In genomic region chr16:94148139-94148538, GRCm38 (mm10) we compare ENCODE assay signal across 8 mouse cellular contexts.
A peak's percentile ranks its signal among the peaks of the same experiment; 100 is the strongest.
DNase-seq lines count a peak whose midpoint lies in the region; ATAC-seq and TF ChIP-seq lines count a peak whose summit lies in the region.

No protein-coding gene starts in this region.

- TF ChIP-seq CTCF in lung, postnatal 0 days (IDR thresholded peaks at IDR 0.05): no peak

- WGBS in heart, embryonic 11.5 days (ENCODE audit: insufficient replicate concordance): 50% methylated on average over 11 of the region's 11 CpGs
- WGBS in forebrain, embryonic 15.5 days: 14% methylated on average over 11 of the region's 11 CpGs
- WGBS in lung, postnatal 0 days: 20% methylated on average over 11 of the region's 11 CpGs

- TF ChIP-seq EP300 in lung, postnatal 0 days (IDR thresholded peaks at IDR 0.05): no peak

- H3K36me3 ChIP-seq in heart, embryonic 11.5 days (ENCODE audit: control insufficient read depth, insufficient read depth, low read length): no peaks in the 10 kb centered on the region
- no peaks in the 10 kb centered on the region for H3K36me3 ChIP-seq in forebrain, embryonic 15.5 days
- H3K36me3 ChIP-seq in lung, postnatal 0 days (ENCODE audit: insufficient read depth, low read length): no peaks in the 10 kb centered on the region

- ATAC-seq in heart, embryonic 11.5 days (replicated peaks; ENCODE audit: insufficient number of reproducible peaks, low FRiP score, low TSS enrichment): no peak
- ATAC-seq in forebrain, embryonic 15.5 days (replicated peaks): 0 out of 2 replicates have a peak, but pooled peaks have one; percentile 42
- peak; percentile 69 for ATAC-seq in lung, postnatal 0 days
- ATAC-seq in megakaryocyte-erythroid progenitor cell, adult 5-6 weeks (replicated peaks; ENCODE audit: low FRiP score, low TSS enrichment, poor library complexity, severe bottlenecking): no peak

- H3K9me3 ChIP-seq in heart, embryonic 11.5 days (replicated peaks; ENCODE audit: control insufficient read depth, low read length): no peaks in the 10 kb centered on the region
- H3K9me3 ChIP-seq in forebrain, embryonic 15.5 days: no peaks in the 10 kb centered on the region
- no peaks in the 10 kb centered on the region for H3K9me3 ChIP-seq in lung, postnatal 0 days (ENCODE audit: low read length)

- no peaks in the 10 kb centered on the region for H3K27me3 ChIP-seq in heart, embryonic 11.5 days (ENCODE audit: control insufficient read depth, insufficient read depth, low read length)
- no peaks in the 10 kb centered on the region for H3K27me3 ChIP-seq in forebrain, embryonic 15.5 days
- H3K27me3 ChIP-seq in lung, postnatal 0 days (replicated peaks; ENCODE audit: insufficient read depth, low read length): no peaks in the 10 kb centered on the region

- intact Hi-C loops in heart, postnatal 25 days (cut with DNase I): no loop called here
- intact Hi-C loops in left cerebral cortex, postnatal 25 days (cut with DNase I): no loop called here

- DNase-seq in heart, postnatal 25 days (ENCODE audit: low spot score): peak; percentile 10
- DNase-seq in cerebellum, postnatal 36 days: peak; percentile 17 to 25
- DNase-seq in lung, postnatal 0 days (ENCODE audit: low spot score): peak; percentile 46
- DNase-seq in left cerebral cortex, postnatal 25 days (ENCODE audit: low spot score in 2 of 2): no peak
- DNase-seq in spleen, postnatal 14 days (ENCODE audit: low spot score in 2 of 2): no peak

- no peak overlapping the region for H3K4me3 ChIP-seq in heart, embryonic 11.5 days (ENCODE audit: low read depth, low read length)
- H3K4me3 ChIP-seq in forebrain, embryonic 15.5 days: no peak overlapping the region
- no peak overlapping the region for H3K4me3 ChIP-seq in lung, postnatal 0 days (ENCODE audit: low read depth, low read length)

- H3K4me1 ChIP-seq in heart, embryonic 11.5 days (ENCODE audit: control insufficient read depth, insufficient read depth, low read length): peaks cover 22% of the 10 kb centered on the region
- H3K4me1 ChIP-seq in forebrain, embryonic 15.5 days: peaks cover 16% of the 10 kb centered on the region
- H3K4me1 ChIP-seq in lung, postnatal 0 days (ENCODE audit: insufficient read depth, low read depth, low read length): no peaks in the 10 kb centered on the region; the same call in 1 of the 2 replicates

- no peak overlapping the region for H3K27ac ChIP-seq in heart, embryonic 11.5 days (ENCODE audit: low read depth, low read length)
- no peak overlapping the region for H3K27ac ChIP-seq in forebrain, embryonic 15.5 days (replicated peaks)
- no peak overlapping the region for H3K27ac ChIP-seq in lung, postnatal 0 days (ENCODE audit: low read length)

- H3K9ac ChIP-seq in heart, embryonic 11.5 days (ENCODE audit: low read depth, low read length): no peak overlapping the region
- no peak overlapping the region for H3K9ac ChIP-seq in forebrain, embryonic 15.5 days (replicated peaks)
- H3K9ac ChIP-seq in lung, postnatal 0 days (replicated peaks; ENCODE audit: low read depth): no peak overlapping the region

- no peak overlapping the region for H3K4me2 ChIP-seq in heart, embryonic 11.5 days
- H3K4me2 ChIP-seq in forebrain, embryonic 15.5 days (replicated peaks): no peak overlapping the region; the same call in 1 of the 2 replicates
- no peak overlapping the region for H3K4me2 ChIP-seq in lung, postnatal 0 days (replicated peaks; ENCODE audit: low read depth, low read length)

Comparison
In these comparisons a context has a peak if more than half of its experiments do, and no peak if none do; other contexts are left out.
1. DNase-seq: peak in heart, postnatal 25 days (single experiment), cerebellum, postnatal 36 days (2 of 2) and lung, postnatal 0 days (single experiment); none in left cerebral cortex, postnatal 25 days (0 of 2) and spleen, postnatal 14 days (0 of 2).
2. ATAC-seq: peak in forebrain, embryonic 15.5 days (single experiment) and lung, postnatal 0 days (single experiment); none in heart, embryonic 11.5 days (single experiment) and megakaryocyte-erythroid progenitor cell, adult 5-6 weeks (single experiment).